Mouse (Mus musculus) E14TG2a.4 (cell line): Measurements from ENCODE around the gene Gm826.

Source experiments
- CTCF ChIP-seq: conservative IDR thresholded peaks from 2 replicates; pipeline ENCODE4 v1.5.1; 2014; ENCODE audit warnings: low read length
- POU5F1 ChIP-seq: IDR thresholded peaks from 2 replicates; pipeline ENCODE4 v1.6.1; 2014; ENCODE audit warnings: low read length, borderline replicate concordance

- TF ChIP-seq CTCF (no peak), POU5F1 (no peak)
Measured at GRCm38 (mm10) chr2:160288538-160289151, 45.3 kb downstream of the Gm826 start.
